Mouse (Mus musculus): ENCODE results near the gene Nostrin.

- TF ChIP-seq CTCF (IDR thresholded peaks at IDR 0.05) (peak; percentile 90), EP300 (IDR thresholded peaks at IDR 0.05; ENCODE audit: insufficient read depth, low read depth, low read length) (peak; percentile 77; the same call in 1 of the 2 replicates), POLR2A (IDR thresholded peaks at IDR 0.05; ENCODE audit: insufficient read depth, low read depth, low read length) (no peak)
Observed at GRCm38 (mm10) chr2:69100706-69101105, 34.9 kb upstream of the Nostrin start.

All from heart, adult 2 months (tissue).